Mouse (Mus musculus) hindbrain, postnatal 0 days (tissue): ENCODE data around the gene Trhde. TPM values are rescaled to one million over a fixed set of nuclear protein-coding genes. Genes with fewer than 3 reads are reported as not detected.
A peak's percentile ranks its signal among the peaks of the same experiment; 100 is the strongest.

Source experiments
- ATAC-seq: fragments of 200-750 bp; cut with Nextera tagmentation; 2 replicates; pipeline ENCODE4 v1.8.0; 2017; ENCODE audit warnings: mild to moderate bottlenecking, moderate TSS enrichment, moderate library complexity
- DNase-seq: peaks from one replicate; pipeline ENCODE4 v3.0.0-alpha.2; 2015; ENCODE audit warnings: low spot score
- H3K27ac ChIP-seq: fragments of 300-500 bp; sonication (generic); 2 replicates; pipeline ENCODE4 v1.5.1; 2014; ENCODE audit warnings: mild to moderate bottlenecking
- H3K27me3 ChIP-seq: fragments of 300-500 bp; sonication (generic); 2 replicates; pipeline ENCODE4 v1.6.1; 2014; ENCODE audit warnings: low read length, mixed read lengths; ENCODE audit not compliant: insufficient read depth
- H3K36me3 ChIP-seq: fragments of 300-500 bp; sonication (generic); 2 replicates; pipeline ENCODE4 v1.6.1; 2014; ENCODE audit warnings: low read length, mixed read lengths; ENCODE audit not compliant: insufficient read depth
- H3K4me1 ChIP-seq: fragments of 300-500 bp; sonication (generic); 2 replicates; pipeline ENCODE4 v1.6.1; 2014; ENCODE audit warnings: antibody characterized with exemption, low read length, mixed read lengths; ENCODE audit not compliant: insufficient read depth
- H3K4me2 ChIP-seq: fragments of 300-500 bp; sonication (generic); 2 replicates; pipeline ENCODE4 v1.6.1; 2014; ENCODE audit warnings: low read depth, mild to moderate bottlenecking, low read length, moderate library complexity, mixed read lengths
- H3K4me3 ChIP-seq: fragments of 300-500 bp; sonication (generic); 2 replicates; pipeline ENCODE4 v1.5.1; 2014; ENCODE audit warnings: low read length
- H3K9ac ChIP-seq: fragments of 300-500 bp; sonication (generic); replicated peaks from 2 replicates; pipeline ENCODE4 v1.6.1; 2014; ENCODE audit warnings: mild to moderate bottlenecking, low read length, moderate library complexity, mixed read lengths
- H3K9me3 ChIP-seq: fragments of 300-500 bp; sonication (generic); 2 replicates; pipeline ENCODE4 v1.6.1; 2016; ENCODE audit warnings: low read length, mixed read lengths
- CTCF ChIP-seq: IDR thresholded peaks from 2 replicates; pipeline ENCODE4 v1.5.1; 2016; ENCODE audit warnings: antibody characterized with exemption, control low read depth, low read depth
- WGBS: fragments of 180-500 bp; shearing (Covaris S2); extraction: QIAGEN DNeasy Blood & Tissue Kit; methylation state at CpG from one replicate; pipeline ENCODE4 v1.1.7; 2014; 5-methylcytosine and 5-hydroxymethylcytosine counted together
- polyA plus RNA-seq: library from polyadenylated mRNA; unstranded; fragments of >200 nt; fragmentation: Nextera tagmentation; extraction: Ambion mirVana; gene quantifications from 2 replicates; pipeline ENCODE4 v1.2.1, GENCODE M21; 2015
- total RNA-seq: library from RNA; depleted of rRNA; stranded (reverse); fragments of >200 nt; gene quantifications from 2 replicates; pipeline ENCODE4 v1.2.3, GENCODE M21; 2014; rRNA removed

The Trhde gene
- total RNA-seq (23.9 and 26.5 TPM in 2 replicates), polyA plus RNA-seq (6.1 and 6.3 TPM in 2 replicates)

GRCm38 (mm10) chr10:114802161-114802651 is at the start of gene Trhde:
Gene Trhde (minus strand): TSS chr10:114802307.
- Histone ChIP-seq H3K4me1 (no peaks in the 10 kb centered on the region), H3K27ac (peak within 1 kb of the TSS; percentile 59), H3K9me3 (no peaks in the 10 kb centered on the region), H3K36me3 (no peaks in the 10 kb centered on the region), H3K27me3 (no peaks in the 10 kb centered on the region), H3K4me2 (peak within 1 kb of the TSS; percentile 70), H3K4me3 (peak within 1 kb of the TSS; percentile 76), H3K9ac (peak within 1 kb of the TSS; percentile 60)
- peak; percentile 44 for ATAC-seq
- peak; percentile 58 for DNase-seq
- under 1% methylated on average over 30 of the region's 30 CpGs for WGBS
- peak; percentile 47 for TF ChIP-seq CTCF

DNA sequence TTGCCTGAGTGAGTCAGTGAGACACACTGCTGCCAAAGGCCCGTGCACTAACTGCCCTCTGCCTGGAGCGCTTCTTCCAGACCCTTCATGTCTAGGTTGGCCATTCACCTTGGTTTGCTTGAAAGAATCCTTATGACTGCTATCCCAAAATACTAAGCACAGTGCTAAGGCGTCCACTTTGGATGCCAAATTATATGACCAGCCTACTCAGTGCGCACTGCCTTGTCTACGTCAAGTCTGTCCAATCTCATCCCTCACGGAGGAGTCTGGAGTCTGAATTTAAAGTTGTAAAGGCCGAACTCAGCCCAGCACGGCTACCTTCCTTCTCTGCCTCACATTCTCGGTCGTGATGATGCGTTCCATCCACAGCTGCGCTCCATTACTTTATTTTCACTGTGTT is 39.9 kb upstream of the Trhde start:
- H3K9ac ChIP-seq: no peak overlapping the region
- WGBS: 92% methylated on average over 12 of the region's 12 CpGs
- DNase-seq: no peak
- H3K4me3 ChIP-seq: no peak overlapping the region
- ATAC-seq: no peak
- H3K9me3 ChIP-seq: no peaks in the 10 kb centered on the region
- no peaks in the 10 kb centered on the region for H3K36me3 ChIP-seq
- no peaks in the 10 kb centered on the region for H3K27me3 ChIP-seq
- no peak overlapping the region for H3K27ac ChIP-seq
- no peaks in the 10 kb centered on the region for H3K4me1 ChIP-seq
- no peak for TF ChIP-seq CTCF
- no peak overlapping the region for H3K4me2 ChIP-seq

GRCm38 (mm10) chr10:114841440-114841839 is 39.3 kb upstream of the Trhde start:
- Histone ChIP-seq H3K9ac (no peak overlapping the region), H3K27me3 (no peaks in the 10 kb centered on the region), H3K4me3 (no peak overlapping the region), H3K27ac (no peak overlapping the region), H3K4me2 (no peak overlapping the region), H3K36me3 (no peaks in the 10 kb centered on the region), H3K4me1 (no peaks in the 10 kb centered on the region), H3K9me3 (no peaks in the 10 kb centered on the region)
- no peak for DNase-seq
- no peak for TF ChIP-seq CTCF
- ATAC-seq: no peak
- WGBS: 70% methylated on average over 5 of the region's 5 CpGs

DNA sequence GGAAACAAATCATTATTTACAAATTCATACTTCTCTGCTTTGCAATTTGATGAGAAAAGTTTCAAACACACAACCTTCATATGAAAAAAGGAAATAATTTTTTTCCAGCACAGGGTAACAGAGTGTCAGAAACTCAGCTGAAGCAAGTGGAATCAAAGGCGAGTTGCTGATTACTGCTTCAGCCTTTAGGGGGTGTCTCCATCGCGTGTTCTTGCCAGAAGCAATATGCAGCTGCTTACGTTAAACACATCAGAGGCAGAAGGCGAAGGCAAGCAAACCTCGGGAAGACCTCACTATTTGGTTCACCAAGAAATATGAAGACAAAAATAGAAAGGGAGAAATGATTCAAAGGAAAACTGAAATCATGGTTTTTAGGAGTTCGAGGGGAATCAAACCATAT is 29.2 kb upstream of the Trhde start:
- H3K27ac ChIP-seq: no peak overlapping the region
- no peaks in the 10 kb centered on the region for H3K27me3 ChIP-seq
- H3K9me3 ChIP-seq: no peaks in the 10 kb centered on the region
- no peak overlapping the region for H3K4me2 ChIP-seq
- no peak overlapping the region for H3K4me3 ChIP-seq
- ATAC-seq (no peak), DNase-seq (peak; percentile 53)
- H3K4me1 ChIP-seq: no peaks in the 10 kb centered on the region
- no peak overlapping the region for H3K9ac ChIP-seq
- H3K36me3 ChIP-seq: no peaks in the 10 kb centered on the region
- WGBS: 46% methylated on average over 7 of the region's 7 CpGs
- peak; percentile 44 for TF ChIP-seq CTCF

GRCm38 (mm10) chr10:114808799-114809198 is 6.7 kb upstream of the Trhde start:
- Histone ChIP-seq H3K36me3 (no peaks in the 10 kb centered on the region), H3K4me2 (no peak overlapping the region), H3K9ac (no peak overlapping the region), H3K27ac (no peak overlapping the region), H3K27me3 (no peaks in the 10 kb centered on the region), H3K4me3 (no peak overlapping the region), H3K9me3 (no peaks in the 10 kb centered on the region), H3K4me1 (no peaks in the 10 kb centered on the region)
- WGBS: 34% methylated on average over 3 of the region's 3 CpGs
- ATAC-seq (no peak), DNase-seq (peak; percentile 47)
- TF ChIP-seq CTCF: peak; percentile 36; the same call in 1 of the 2 replicates

- Histone ChIP-seq H3K27me3 (no peaks in the 10 kb centered on the region), H3K9ac (no peak overlapping the region), H3K4me2 (no peak overlapping the region), H3K36me3 (no peaks in the 10 kb centered on the region), H3K9me3 (no peaks in the 10 kb centered on the region), H3K4me1 (no peaks in the 10 kb centered on the region), H3K4me3 (no peak overlapping the region), H3K27ac (no peak overlapping the region)
- TF ChIP-seq CTCF: peak; percentile 75
- no peak for ATAC-seq
- peak; percentile 68 for DNase-seq
- WGBS: 42% methylated on average over 3 of the region's 3 CpGs
Measured at GRCm38 (mm10) chr10:114805884-114806283, 3.8 kb upstream of the Trhde start.

DNA sequence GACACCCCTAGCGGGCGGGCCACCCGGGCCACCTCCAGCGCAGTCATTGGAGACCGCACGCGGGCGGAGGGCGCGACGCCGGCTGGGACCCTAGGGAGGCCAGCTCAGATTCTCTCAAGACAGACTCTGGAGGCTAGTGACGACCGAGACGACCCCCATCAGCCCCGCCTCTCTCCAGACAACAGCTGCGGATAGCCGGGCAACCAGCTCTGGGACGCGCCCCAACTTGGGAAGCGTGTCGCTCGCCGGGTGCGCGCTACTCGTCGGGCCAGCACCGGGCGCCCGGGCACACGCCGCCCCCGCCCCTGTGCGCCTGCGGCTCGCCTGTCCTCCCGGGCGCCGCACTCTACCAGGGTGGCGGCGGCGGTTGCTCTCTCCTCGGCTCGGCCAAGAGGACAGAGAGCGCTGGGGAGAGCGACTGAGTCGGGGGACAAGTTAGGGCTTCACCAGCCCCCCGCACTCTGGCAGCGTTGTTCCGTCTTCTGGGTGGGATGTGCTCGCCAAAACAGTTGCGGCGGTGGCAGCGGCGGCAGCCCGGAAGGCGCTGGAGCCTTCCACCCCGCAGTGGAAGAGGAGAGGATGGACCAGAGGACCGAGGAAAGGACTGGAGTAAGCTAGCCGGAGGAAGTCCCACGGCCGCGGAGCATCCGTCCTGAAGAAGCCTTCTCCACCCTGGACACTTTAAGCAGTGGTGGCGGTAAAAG is 498 bp downstream of the Trhde start:
- Histone ChIP-seq H3K27ac (peak overlapping the region; percentile 59), H3K36me3 (no peaks in the 10 kb centered on the region), H3K4me3 (peak overlapping the region; percentile 76), H3K27me3 (no peaks in the 10 kb centered on the region), H3K4me2 (peak overlapping the region; percentile 70), H3K9me3 (no peaks in the 10 kb centered on the region), H3K9ac (peak overlapping the region; percentile 60), H3K4me1 (no peaks in the 10 kb centered on the region)
- WGBS: under 1% methylated on average over 57 of the region's 66 CpGs
- DNase-seq (peak; percentile 80), ATAC-seq (peak; percentile 90)
- TF ChIP-seq CTCF: no peak
